Mouse (Mus musculus) megakaryocyte, embryonic 14.5 days (primary cell): ENCODE results near the gene Cep128. TPM values are rescaled to one million over a fixed set of nuclear protein-coding genes. Genes with fewer than 3 reads are reported as not detected.

Source experiments
- H3K27me3 ChIP-seq: replicated peaks from 2 replicates; pipeline ENCODE3; 2012; ENCODE audit warnings: inconsistent platforms
- H3K36me3 ChIP-seq: replicated peaks from 2 replicates; pipeline ENCODE3; 2012; ENCODE audit warnings: low read length, inconsistent platforms, mixed read lengths
- H3K4me1 ChIP-seq: 2 replicates; pipeline ENCODE4 v1.6.1; 2012; ENCODE audit warnings: inconsistent platforms
- H3K4me3 ChIP-seq: replicated peaks from 2 replicates; pipeline ENCODE3; 2012; ENCODE audit warnings: moderate library complexity, mild to moderate bottlenecking, inconsistent platforms
- H3K9me3 ChIP-seq: 2 replicates; pipeline ENCODE4 v1.6.1; 2012; ENCODE audit warnings: inconsistent platforms
- FLI1 ChIP-seq: IDR thresholded peaks from 2 replicates; pipeline ENCODE4 v1.6.1; 2012; ENCODE audit warnings: low read length, inconsistent platforms, mixed read lengths
- GATA1 ChIP-seq: IDR thresholded peaks from 3 replicates; pipeline ENCODE4 v1.6.1; 2012; ENCODE audit warnings: mixed read lengths, low read length, inconsistent platforms, borderline replicate concordance
- polyA plus RNA-seq: library from polyadenylated mRNA; stranded (reverse); fragments of >175 nt; gene quantifications from 2 replicates; pipeline ENCODE4 v1.2.3, GENCODE M21; 2012; ENCODE audit warnings: low replicate concordance; ENCODE audit not compliant: insufficient read depth

The Cep128 gene
- polyA plus RNA-seq, 1 experiment: 0.85 TPM

GRCm38 (mm10) chr12:91265462-91265861 lies 118.7 kb downstream of the Cep128 start:
- H3K9me3 ChIP-seq: no peaks in the 10 kb centered on the region
- no peaks in the 10 kb centered on the region for H3K27me3 ChIP-seq
- peaks cover 26% of the 10 kb centered on the region for H3K36me3 ChIP-seq
- no peak overlapping the region for H3K4me3 ChIP-seq
- no peaks in the 10 kb centered on the region for H3K4me1 ChIP-seq
- no peak for TF ChIP-seq FLI1
- TF ChIP-seq GATA1: no peak

DNA sequence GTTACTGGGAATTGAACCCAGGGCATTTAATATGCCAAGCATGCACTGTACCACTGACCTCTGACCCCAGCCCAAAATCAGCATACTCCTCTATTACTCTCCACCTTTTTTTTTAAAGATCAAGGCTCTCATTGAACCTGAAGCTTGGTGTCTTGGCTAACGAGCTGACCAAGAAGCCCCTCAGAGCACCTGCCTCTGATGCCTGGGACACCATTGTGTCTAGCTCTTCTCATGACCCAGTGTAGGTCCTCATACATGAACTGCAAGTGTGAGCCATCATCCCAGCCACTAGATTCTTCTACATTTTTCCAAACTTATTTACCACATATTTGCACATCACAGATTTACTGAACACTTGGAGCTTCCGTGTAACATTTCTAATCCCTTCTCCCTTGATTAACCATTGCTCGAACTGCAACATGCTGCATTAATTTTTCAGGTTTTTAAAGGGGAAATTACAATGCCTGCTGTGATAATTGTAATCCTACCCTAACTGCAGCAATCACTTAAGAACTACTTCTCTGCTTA lies 119.3 kb downstream of the Cep128 start:
- Histone ChIP-seq H3K27me3 (no peaks in the 10 kb centered on the region), H3K4me1 (no peaks in the 10 kb centered on the region), H3K9me3 (no peaks in the 10 kb centered on the region), H3K4me3 (no peak overlapping the region), H3K36me3 (peaks cover 31% of the 10 kb centered on the region)
- TF ChIP-seq GATA1: no peak
- TF ChIP-seq FLI1: no peak

GRCm38 (mm10) chr12:91263705-91264104 lies 120.5 kb downstream of the Cep128 start:
- H3K9me3 ChIP-seq: no peaks in the 10 kb centered on the region
- H3K4me3 ChIP-seq: no peak overlapping the region
- peaks cover 40% of the 10 kb centered on the region for H3K36me3 ChIP-seq
- TF ChIP-seq GATA1 (no peak), FLI1 (no peak)
- no peaks in the 10 kb centered on the region for H3K4me1 ChIP-seq
- H3K27me3 ChIP-seq: no peaks in the 10 kb centered on the region

GRCm38 (mm10) chr12:91262801-91263200 lies 121.4 kb downstream of the Cep128 start:
- Histone ChIP-seq H3K9me3 (no peaks in the 10 kb centered on the region), H3K4me3 (no peak overlapping the region), H3K4me1 (no peaks in the 10 kb centered on the region), H3K36me3 (peaks cover 41% of the 10 kb centered on the region), H3K27me3 (no peaks in the 10 kb centered on the region)
- TF ChIP-seq GATA1 (no peak), FLI1 (no peak)

DNA sequence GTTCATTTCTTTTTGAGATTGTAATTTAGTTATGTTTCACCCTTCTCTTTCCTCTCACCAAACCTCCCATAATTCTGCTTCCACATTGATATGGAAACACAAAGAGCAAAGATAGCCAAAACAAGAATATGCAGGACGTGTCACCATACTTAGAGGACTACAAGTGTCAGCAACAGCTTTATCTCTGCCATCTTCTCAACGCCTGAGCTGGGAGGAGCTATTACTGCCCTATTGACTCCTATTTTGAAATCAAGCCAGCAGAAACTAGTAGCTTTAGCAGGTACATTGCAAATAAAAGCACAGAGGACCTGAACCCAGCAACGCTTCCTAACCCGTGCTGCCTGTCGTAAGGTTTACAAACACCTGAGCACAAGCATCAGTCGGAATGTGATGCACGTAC lies 127.9 kb downstream of the Cep128 start:
- H3K4me1 ChIP-seq: no peaks in the 10 kb centered on the region
- H3K36me3 ChIP-seq: peaks cover 41% of the 10 kb centered on the region
- H3K4me3 ChIP-seq: no peak overlapping the region
- H3K9me3 ChIP-seq: no peaks in the 10 kb centered on the region
- no peaks in the 10 kb centered on the region for H3K27me3 ChIP-seq
- TF ChIP-seq GATA1 (no peak), FLI1 (no peak)

DNA sequence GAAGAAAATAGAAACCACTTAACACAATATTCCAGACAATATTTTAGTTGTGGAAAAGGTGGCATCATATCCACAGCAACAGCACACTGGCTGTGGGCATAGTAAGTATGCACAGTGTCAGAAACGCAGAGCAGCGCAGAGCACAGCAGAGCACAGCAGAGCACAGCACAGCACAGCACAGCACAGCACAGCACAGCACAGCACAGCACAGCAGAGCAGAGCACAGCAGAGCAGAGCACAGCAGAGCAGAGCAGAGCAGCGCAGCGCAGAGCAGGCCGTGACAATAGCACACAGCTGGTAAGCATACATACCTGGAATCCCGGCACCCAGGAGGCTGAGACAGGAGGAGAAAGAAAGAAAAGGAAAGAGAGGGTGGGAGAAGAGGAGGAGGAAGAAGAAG lies 129.4 kb downstream of the Cep128 start:
- H3K9me3 ChIP-seq: no peaks in the 10 kb centered on the region
- H3K4me1 ChIP-seq: no peaks in the 10 kb centered on the region
- H3K36me3 ChIP-seq: peaks cover 32% of the 10 kb centered on the region
- no peak overlapping the region for H3K4me3 ChIP-seq
- no peaks in the 10 kb centered on the region for H3K27me3 ChIP-seq
- no peak for TF ChIP-seq FLI1
- no peak for TF ChIP-seq GATA1

GRCm38 (mm10) chr12:91220609-91221008 lies 163.6 kb downstream of the Cep128 start:
- no peaks in the 10 kb centered on the region for H3K9me3 ChIP-seq
- H3K4me3 ChIP-seq: no peak overlapping the region
- no peaks in the 10 kb centered on the region for H3K27me3 ChIP-seq
- H3K4me1 ChIP-seq: no peaks in the 10 kb centered on the region
- H3K36me3 ChIP-seq: no peaks in the 10 kb centered on the region
- TF ChIP-seq GATA1 (no peak), FLI1 (no peak)

DNA sequence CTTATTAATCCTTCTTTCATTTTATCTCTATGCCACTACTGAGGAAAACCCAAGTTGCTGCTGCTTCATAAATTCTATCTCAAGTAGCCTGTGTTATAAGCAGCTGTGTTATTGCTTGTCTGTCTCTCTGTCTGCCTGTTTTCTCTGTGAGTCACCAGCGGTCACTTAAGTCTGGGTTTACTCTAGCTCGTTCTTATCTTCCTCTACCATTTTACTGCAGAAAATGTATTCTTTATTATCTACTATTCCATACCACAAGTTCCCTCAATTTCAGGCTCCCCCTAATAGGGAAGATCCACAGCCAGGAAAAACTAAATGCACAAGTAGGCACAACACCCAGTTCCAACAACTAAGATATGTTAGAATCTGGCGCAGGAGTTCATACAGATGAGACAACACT lies 178.7 kb downstream of the Cep128 start:
- H3K4me3 ChIP-seq: no peak overlapping the region
- H3K36me3 ChIP-seq: peaks cover 5% of the 10 kb centered on the region
- TF ChIP-seq FLI1 (no peak), GATA1 (no peak)
- H3K27me3 ChIP-seq: no peaks in the 10 kb centered on the region
- H3K4me1 ChIP-seq: no peaks in the 10 kb centered on the region
- no peaks in the 10 kb centered on the region for H3K9me3 ChIP-seq

DNA sequence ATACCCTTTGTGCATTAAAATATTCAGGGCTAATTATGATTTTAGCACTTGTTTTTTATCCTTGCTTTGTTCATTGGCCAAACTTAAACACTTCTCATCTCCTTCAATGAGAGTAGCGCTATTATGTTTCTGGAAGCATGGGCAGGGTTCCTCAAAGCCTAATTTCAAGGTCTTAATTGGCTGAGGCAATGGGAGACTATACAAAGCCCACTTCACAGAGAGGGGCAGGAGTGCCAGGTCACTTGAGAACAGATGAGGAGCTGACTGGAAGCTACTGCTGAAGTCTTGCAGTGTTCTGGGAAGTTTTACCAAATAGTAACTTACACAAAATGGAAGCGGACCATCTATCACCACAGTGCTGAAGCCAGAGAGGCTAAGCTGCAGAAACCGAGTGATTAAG lies 179.9 kb downstream of the Cep128 start:
- Histone ChIP-seq H3K4me1 (no peaks in the 10 kb centered on the region), H3K9me3 (no peaks in the 10 kb centered on the region), H3K27me3 (no peaks in the 10 kb centered on the region), H3K36me3 (peaks cover 5% of the 10 kb centered on the region), H3K4me3 (no peak overlapping the region)
- TF ChIP-seq FLI1: no peak
- TF ChIP-seq GATA1: no peak

- no peaks in the 10 kb centered on the region for H3K4me1 ChIP-seq
- no peaks in the 10 kb centered on the region for H3K9me3 ChIP-seq
- no peaks in the 10 kb centered on the region for H3K27me3 ChIP-seq
- TF ChIP-seq FLI1 (no peak), GATA1 (no peak)
- H3K36me3 ChIP-seq: peaks cover 2% of the 10 kb centered on the region
- H3K4me3 ChIP-seq: no peak overlapping the region
These were observed 181.7 kb downstream of the Cep128 start for GRCm38 (mm10) chr12:91202496-91202895.

DNA sequence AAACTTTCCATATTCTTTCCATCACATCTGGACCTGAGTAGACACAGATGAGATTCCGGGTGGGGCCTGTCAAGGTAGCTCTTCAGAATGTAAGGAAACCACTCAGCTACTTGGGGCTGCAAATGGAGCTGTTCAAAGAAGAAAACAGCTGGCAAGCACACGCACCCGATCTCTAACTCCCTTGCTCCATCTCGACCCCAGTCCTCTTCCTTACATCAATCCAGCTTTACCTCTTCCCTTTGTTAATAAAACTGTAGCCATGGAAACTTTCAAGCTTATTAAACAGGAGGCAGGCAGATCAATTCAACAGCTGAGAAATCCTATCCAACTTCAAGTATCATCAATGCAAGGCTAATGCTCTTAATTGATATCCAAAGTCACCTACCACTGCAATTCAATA lies 195.1 kb downstream of the Cep128 start:
- Histone ChIP-seq H3K4me1 (no peaks in the 10 kb centered on the region), H3K4me3 (no peak overlapping the region), H3K36me3 (peaks cover 2% of the 10 kb centered on the region), H3K27me3 (no peaks in the 10 kb centered on the region), H3K9me3 (no peaks in the 10 kb centered on the region)
- TF ChIP-seq FLI1: no peak
- no peak for TF ChIP-seq GATA1
